Mouse (Mus musculus) thymus, postnatal 14 days (tissue): ENCODE data around the gene Ube2v1.

Source experiments
- DNase-seq: peaks from one replicate; pipeline ENCODE4 v3.0.0; 2021

The Ube2v1 gene

DNA sequence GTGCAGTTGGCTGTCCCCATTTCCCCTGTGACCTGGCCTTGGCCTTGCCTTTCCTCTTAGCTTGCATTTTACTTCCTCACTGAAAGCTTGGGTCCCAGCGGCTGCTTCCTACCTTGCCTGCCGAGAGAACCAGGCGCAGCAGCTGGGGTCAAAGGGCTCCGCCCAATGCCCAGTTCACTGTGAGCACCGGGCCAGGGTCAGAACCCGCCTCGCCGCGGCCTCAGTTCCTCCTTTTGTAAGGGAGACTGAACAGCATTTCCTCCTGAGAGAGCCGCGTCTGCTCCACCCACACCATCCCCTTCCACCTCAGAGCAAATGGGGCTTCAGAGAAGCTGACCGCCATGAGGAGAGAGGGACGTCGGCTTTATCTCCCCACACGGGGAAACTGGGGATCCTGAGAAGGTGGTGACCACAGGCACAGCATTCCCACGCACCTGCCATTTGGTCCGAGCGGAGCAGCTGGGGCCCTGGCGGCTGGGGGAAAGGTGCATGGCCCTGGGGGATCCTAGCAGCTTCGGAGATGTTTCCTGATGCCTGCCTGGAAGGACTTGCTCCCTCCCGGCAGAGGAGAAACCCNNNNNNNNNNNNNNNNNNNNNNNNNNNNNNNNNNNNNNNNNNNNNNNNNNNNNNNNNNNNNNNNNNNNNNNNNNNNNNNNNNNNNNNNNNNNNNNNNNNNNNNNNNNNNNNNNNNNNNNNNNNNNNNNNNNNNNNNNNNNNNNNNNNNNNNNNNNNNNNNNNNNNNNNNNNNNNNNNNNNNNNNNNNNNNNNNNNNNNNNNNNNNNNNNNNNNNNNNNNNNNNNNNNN, 42.9 kb downstream of the Ube2v1 start:
- peak; percentile 60 for DNase-seq

DNA sequence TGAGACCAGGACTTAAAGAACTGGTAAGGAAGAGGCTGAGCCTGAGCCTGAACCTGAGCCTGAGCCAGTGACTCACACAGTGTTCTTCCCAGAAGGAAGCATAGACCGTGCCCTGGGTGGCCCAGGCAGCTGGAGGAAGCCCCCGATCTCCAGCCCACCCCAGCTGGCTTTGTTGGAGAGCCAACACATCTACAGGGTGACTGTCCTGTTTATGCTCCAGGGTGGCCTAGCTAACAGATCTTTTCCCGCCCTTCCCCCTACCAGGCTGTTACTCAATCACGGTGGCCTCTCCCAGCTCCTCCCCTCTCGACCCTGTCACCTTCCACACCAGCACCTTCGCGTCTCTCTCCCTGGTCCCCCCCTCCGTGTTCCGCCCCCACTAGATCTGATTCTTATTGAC, 44.9 kb downstream of the Ube2v1 start:
- no peak for DNase-seq

DNA sequence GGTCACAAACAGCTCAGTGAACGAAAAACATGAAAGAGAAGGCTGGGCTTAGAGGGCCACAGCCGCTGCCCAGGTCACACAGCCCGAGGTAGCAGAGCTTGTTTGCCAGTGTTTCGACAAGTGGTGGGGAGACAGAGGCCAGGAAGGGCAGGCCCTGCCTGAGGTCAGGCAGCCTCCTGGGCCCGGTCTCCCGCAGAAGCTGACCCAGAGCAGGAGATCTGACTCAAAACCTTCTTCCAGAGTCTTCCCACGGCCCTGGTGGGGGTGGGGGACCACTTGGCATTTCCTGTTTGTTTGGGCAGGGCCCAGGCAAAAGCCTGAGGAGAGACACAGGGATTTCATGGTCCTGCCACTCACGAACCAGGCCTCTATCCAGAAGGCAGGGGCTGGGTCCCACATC, 45.9 kb downstream of the Ube2v1 start:
- no peak for DNase-seq

GRCm38 (mm10) chr2:167585273-167585672, 46.6 kb downstream of the Ube2v1 start:
- DNase-seq = no peak

- DNase-seq = no peak
Measured at GRCm38 (mm10) chr2:167583161-167583952, 48.5 kb downstream of the Ube2v1 start.

- peak; percentile 86 for DNase-seq
Measured at GRCm38 (mm10) chr2:167578521-167578920, 53.4 kb downstream of the Ube2v1 start.

DNA sequence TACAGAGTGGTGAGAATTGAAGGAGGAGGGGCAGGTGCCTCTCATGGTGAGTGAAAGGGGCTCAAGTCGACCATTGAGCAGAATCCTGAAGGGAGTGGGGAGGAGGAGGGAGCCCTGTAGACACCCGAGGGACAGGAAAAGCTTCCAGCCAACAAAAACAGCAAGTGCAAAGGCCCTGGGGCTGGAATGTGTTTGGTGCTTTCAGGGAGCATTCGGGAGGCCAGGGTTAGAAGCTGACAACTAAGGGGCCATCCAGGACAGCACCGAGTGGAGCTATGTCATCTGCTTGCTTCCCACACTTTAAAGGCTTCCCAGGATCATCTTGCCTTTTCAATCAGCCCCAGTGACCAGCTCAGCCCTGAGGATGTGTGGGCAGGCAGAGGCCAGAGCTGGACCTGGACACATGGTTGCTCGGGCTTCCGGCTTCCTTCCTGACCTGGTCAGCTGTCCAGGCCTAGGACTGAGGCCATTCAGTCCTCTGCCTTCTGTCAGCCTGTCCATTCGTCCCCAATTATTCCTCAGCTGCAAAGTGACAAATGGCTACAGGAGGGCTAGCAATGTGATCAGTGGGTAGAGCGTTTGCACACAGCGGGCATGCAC, 54.6 kb downstream of the Ube2v1 start:
- DNase-seq = no peak

GRCm38 (mm10) chr2:167576121-167576620, 55.7 kb downstream of the Ube2v1 start:
- DNase-seq = no peak

GRCm38 (mm10) chr2:167575581-167575980, 56.3 kb downstream of the Ube2v1 start:
- no peak for DNase-seq

GRCm38 (mm10) chr2:167574814-167575213, 57.1 kb downstream of the Ube2v1 start:
- no peak for DNase-seq

DNA sequence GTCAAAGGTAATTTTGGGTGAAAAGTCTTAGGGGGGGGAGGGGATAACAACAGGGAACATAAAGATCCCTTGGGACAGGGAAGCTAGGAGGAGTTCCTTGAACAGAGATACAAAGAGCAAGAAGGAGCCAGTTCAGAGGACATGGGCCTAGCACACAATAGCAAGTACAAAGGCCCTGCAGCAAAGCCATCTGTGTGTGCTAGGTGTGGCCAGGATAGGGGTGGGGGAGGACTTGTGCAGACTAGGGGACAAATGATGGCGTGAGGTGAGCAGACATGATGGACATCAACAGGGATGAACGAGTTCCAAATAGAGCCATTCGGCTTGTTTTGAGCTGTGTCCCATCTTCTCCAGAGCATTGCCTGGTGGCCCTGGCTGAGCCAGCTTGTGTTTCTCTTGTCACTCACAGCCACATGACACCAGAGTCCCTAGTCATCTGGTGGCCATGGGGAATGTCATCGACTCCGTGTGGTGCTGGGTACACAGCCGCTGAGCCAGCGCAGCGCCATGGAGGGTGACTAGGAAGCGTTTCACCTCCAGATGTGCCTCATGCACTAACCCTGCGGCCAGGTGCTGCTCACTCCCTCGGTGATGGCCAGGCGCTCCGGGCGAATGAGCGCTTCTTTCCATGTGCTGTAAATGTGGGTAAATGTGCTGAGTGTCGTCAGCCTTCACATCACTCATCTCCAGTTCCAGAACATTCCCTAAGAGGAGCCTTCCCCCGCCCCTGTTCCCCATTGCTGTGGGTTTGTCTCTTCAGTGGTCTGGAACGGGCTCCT, 60.3 kb downstream of the Ube2v1 start:
- no peak for DNase-seq

DNA sequence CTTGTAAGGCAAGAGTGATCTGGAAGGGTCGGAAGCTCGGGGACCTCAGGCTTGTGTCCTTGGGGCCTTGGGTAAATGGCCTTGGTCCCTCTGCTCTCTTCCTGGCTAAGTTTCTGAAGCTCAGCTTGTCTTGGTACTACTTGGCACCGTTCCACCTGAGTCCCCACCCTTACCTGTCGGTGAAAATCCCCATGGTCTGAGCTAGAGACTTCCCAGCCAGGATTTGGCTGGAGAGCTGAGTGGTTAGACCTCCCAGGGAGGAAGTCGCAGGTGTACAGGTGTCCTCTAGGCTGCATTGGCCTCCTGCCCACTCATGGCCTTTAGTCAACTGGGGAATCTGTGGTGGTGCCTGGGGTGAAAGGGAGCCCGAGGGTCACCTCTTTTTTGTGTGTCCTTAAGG, 61.1 kb downstream of the Ube2v1 start:
- no peak for DNase-seq

DNA sequence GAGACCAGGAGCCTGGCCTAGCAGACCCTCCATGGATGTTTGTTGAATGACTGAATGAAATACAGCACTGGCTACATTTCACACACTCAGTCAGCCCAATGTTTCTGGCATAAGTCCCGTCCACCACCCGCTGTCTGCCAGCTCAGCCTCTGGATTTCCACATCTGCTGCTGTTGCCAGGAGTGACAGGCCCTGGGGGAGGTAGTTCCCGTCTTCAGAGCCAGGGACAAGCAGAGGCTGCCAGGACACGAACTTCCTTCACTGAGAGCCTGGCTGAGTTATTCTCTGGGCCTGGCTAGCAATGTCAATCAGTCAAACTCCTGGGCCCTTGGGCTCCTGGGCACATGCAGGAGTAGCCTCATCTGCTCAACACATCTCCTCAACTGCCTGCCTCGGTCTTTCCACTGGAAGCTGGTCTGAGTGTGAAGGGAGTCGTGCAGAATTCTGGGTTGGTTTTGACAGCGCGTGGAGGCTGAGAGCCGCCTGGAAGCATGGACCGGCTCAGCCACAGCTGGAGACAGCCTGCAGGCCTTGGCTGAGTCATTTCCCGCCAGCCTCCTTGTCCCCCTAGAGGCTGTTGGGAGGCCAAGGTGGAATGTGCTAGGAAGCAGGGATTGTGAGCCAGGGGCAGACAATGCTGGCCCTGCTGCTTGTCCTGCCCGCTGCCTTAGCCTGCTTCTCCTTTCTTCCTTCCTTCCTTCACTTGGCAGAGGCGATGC, 61.8 kb downstream of the Ube2v1 start:
- no peak for DNase-seq

DNA sequence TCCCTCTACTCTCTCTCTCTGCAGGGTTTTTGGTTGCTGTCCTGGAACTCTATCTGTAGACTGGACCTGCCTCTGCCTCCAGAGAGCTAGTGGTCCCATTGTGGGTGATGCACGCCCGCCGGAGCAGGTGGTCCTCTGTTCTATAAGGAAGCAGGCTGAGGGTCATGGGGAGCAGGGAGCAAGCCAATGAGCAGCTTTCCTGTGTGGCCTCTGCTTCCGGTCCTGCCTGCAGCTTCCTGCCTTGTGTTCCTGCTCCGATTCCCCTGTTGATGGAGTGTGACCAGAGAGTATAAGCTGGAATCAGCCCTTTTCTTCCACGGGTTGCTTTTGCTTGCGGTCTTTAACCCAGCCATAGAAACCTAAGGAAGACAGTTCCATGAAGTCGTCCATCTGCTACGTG, 63.8 kb downstream of the Ube2v1 start:
- no peak for DNase-seq

GRCm38 (mm10) chr2:167565682-167566081, 66.2 kb downstream of the Ube2v1 start:
- DNase-seq = no peak

DNA sequence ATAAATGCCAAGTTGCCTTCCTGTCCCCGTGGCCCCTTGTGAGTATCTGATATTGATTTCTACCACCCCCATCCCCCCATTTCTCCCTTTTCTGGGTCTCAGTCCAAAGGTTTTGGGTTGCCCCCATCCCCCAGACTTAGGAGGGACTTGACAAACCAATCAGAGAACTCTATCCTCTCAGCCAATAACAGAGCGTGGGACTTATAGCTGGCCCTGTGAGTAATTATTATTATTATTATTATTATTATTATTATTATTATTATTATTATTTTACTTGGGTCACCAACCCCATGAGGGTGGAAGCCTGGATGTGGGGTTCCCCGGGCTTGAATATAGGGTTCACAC, 66.6 kb downstream of the Ube2v1 start:
- DNase-seq = no peak

GRCm38 (mm10) chr2:167564551-167565311, 67.2 kb downstream of the Ube2v1 start:
- DNase-seq = no peak

- no peak for DNase-seq
Measured at GRCm38 (mm10) chr2:167563703-167564102, 68.2 kb downstream of the Ube2v1 start.

GRCm38 (mm10) chr2:167563035-167563434, 68.9 kb downstream of the Ube2v1 start:
- DNase-seq = no peak

GRCm38 (mm10) chr2:167562101-167562500, 69.8 kb downstream of the Ube2v1 start:
- no peak for DNase-seq

DNA sequence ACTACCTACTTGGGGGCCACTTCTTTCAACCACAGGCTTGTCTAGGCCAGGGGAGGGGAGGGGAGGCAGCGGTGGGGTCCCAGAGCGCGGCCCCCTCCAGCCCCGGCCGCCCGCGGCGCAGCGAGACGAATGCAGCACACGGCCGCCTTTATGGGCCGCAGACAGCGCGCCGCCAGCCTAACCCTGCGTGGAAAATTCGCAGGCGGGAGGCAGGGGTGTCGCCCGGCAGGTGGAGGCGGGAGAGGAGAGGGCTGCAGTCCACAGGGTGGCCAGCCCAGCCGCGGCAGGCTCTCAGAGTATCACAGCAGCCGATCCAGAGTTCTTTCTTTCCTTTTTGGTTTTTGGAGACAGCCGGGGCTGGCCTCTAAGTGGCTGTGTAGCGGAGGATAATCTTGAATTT, 72.5 kb downstream of the Ube2v1 start:
- no peak for DNase-seq
